Mouse (Mus musculus) MN1 (cell line): ENCODE data around the gene Adcy10.
A peak's percentile ranks its signal among the peaks of the same experiment; 100 is the strongest.

Source experiments
- DNase-seq: peaks from one replicate; pipeline ENCODE4 v3.0.0-alpha.2; 2016; ENCODE audit warnings: low spot score

Adcy10 gene

GRCm38 (mm10) chr1:165536079-165536675 is 51.2 kb downstream of the Adcy10 start:
- no peak for DNase-seq

- DNase-seq, result no peak
These were observed 52.3 kb downstream of the Adcy10 start for GRCm38 (mm10) chr1:165537241-165537807.

DNA sequence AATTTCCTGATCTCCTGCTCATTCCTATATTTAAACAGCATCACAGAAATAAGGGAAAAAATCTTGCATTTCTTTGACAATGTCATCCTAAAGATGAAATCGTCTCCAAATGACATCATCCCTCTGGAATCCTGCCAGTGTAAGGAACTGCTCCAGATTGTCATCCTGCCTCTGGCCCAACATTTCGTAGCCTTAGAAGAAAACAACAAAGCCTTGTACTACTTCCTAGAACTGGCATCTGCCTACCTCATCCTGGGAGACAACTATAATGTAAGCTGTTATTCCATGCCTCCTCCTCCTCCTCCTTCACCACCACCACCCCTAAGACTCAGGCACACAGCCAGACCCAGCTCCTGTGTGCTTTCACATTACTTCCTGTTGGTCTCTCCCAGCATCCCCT is 71.7 kb downstream of the Adcy10 start:
- DNase-seq, result peak; percentile 37

- no peak for DNase-seq
These were observed 74.1 kb downstream of the Adcy10 start for GRCm38 (mm10) chr1:165559073-165559472.

GRCm38 (mm10) chr1:165565283-165565682 is 80.3 kb downstream of the Adcy10 start:
- no peak for DNase-seq

DNA sequence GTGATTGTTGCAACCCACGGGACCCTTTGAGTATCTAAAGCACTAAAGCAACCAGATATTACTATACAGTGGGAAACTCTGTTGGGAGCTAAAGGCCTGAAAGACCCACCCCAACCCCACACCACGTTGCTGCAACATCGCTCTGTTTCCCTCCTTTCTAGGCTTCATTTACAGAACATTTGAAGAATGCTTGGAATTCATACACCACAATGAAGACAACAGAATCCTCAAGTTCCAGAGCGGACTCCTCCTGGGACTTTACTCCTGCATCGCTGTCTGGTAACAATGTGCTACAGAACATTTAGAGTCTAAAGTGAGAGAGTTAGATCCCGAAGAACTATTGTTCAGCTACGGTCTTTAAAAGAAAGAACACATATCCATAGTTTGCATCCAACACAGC is 82.5 kb downstream of the Adcy10 start:
- DNase-seq, result no peak

DNA sequence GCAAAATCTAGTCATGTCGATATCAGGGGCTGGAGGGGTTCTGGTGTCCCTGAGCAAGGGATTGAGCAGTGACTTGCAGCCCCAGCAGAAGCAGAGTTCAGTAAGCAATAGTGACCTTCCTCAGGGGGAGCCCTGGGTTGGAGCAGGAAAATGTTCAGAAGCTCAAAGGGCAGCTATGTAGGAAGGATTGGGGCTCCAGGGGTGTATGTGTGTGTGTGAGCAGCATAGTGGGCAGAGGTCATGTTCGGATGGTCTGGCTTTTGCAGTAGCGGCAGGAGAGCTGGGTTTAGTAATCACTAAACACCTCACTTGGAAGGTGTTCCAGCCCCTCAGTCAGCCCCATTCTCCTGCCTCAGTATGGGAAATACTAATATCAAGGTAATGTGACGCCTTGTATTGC is 91.0 kb downstream of the Adcy10 start:
- no peak for DNase-seq

DNA sequence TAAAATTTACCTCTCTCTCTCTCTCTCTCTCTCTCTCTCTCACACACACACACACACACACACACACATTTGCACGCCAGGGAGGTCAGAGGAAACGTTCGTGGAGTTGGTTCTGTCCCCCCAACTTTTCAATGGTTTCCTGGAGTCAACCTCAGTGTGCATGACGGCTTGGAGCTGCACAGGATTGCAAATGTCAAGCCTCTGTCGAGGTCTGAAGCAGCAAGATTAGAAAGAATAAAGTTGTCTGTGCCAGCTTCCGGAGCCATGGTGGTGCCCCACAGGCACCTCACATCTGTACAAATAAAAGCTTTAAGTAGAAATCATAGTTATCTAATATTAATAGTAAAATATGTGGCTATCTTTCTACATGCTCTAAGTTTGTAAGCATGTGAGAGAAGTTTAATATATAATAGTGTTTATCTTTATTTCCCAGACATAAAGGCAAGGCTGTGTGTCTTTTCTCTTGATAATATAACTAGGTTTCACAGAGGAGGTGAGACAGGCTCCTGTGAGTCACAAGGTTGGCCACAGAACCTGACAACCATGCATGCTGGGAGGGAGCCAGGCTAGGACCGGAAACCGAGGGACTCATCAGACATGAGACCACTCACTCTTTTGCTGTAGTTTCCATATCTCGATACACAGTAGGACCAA is 91.6 kb downstream of the Adcy10 start:
- DNase-seq, result no peak

DNA sequence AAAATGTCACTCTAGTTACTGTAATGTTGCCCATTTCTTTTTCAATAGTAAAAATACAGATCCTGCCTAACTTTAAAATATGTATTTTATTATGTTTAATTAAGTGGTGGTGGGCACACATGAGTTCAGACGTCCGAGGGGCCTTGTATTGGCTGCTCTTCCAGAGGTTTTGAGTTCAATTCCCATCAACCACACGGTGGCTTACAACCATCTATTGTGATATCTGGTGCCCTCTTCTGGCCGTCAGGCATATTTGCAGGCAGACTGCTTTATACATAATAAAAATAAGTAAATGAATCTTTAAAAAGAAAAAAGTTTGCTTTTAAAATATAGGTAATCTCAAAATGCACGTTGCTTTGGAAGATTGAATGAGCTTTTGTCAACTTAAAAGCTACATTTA is 94.3 kb downstream of the Adcy10 start:
- peak; percentile 22 for DNase-seq

- no peak for DNase-seq
These were observed 96.3 kb downstream of the Adcy10 start for GRCm38 (mm10) chr1:165581255-165581654.

GRCm38 (mm10) chr1:165583529-165584184 is 98.7 kb downstream of the Adcy10 start:
- peak; percentile 93 for DNase-seq

- DNase-seq, result no peak
These were observed 100.6 kb downstream of the Adcy10 start for GRCm38 (mm10) chr1:165585389-165586104.

DNA sequence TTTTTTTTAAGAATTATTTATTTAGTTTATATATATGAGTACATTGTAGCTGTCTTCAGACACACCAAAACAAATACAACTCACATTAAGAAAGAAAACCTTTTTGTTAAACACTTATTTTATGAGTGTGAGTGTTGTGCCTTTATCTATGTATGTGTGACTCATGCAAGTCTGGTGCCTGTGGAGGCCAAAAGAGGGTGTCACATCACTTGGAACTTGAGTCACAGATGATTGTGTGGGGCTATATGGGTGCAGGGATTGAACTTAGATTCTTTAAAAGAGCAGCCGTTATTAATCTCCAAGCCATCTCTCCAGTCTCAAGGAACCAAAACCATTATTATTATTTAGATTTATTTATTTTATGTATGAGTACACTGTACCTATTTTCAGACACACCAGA is 101.4 kb downstream of the Adcy10 start:
- no peak for DNase-seq

DNA sequence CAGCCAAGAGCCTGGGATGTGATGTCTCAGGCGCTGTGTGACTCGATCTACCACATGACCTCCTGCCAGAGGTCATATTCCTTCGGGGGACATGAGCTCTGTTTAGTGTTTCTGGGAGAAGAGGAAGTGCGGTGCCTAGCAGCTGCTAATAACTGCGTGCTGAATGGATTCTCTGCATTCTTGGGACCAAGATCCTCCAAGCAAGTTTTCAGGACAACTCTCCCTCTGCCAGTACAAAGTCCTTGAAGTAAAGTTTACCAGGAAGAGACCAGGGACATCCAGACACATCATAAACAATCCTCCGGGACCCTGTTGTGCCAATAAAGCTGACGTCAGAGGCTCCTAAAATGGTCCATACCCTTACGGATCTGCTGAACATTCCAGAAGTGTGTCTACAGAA is 102.9 kb downstream of the Adcy10 start:
- DNase-seq, result no peak

DNA sequence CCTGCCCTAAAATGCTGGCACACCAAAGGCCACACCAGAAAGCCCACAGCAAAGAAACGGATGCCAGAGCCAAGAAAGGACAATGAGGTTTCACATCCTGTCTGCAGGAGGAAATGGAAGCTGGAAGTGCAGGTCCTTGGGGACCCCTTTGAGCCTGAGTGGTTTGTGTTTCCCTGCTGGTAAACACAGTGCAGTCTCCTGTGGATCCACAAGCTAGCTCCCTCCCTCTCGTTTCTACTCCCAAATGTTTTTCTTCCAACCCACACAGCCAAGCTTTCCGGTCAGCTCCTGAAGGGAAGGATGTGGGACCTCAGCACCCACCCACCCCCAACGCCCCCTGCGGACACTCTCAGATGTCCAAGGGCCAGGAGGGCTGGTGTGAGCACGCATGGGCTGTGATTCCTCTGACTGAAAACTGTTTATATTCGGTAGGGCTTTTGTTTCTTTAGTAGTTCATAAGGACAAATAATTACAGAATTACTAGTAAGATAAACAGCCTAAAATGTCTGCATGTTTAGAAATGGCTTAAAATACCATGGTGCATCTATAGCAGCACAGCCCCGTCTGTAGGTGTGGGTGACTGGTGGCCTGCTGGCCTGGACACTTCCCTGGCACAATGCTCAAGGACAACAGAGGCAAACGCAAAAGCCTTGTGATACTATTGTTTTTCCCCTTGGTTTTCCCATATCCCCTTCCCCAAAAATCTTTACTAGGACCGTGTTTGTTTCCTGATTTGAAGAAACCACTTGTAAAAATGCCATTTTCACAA is 104.5 kb downstream of the Adcy10 start:
- no peak for DNase-seq

GRCm38 (mm10) chr1:165590760-165591159 is 105.8 kb downstream of the Adcy10 start:
- DNase-seq, result peak; percentile 10

GRCm38 (mm10) chr1:165592295-165593082 is 107.5 kb downstream of the Adcy10 start:
- no peak for DNase-seq

DNA sequence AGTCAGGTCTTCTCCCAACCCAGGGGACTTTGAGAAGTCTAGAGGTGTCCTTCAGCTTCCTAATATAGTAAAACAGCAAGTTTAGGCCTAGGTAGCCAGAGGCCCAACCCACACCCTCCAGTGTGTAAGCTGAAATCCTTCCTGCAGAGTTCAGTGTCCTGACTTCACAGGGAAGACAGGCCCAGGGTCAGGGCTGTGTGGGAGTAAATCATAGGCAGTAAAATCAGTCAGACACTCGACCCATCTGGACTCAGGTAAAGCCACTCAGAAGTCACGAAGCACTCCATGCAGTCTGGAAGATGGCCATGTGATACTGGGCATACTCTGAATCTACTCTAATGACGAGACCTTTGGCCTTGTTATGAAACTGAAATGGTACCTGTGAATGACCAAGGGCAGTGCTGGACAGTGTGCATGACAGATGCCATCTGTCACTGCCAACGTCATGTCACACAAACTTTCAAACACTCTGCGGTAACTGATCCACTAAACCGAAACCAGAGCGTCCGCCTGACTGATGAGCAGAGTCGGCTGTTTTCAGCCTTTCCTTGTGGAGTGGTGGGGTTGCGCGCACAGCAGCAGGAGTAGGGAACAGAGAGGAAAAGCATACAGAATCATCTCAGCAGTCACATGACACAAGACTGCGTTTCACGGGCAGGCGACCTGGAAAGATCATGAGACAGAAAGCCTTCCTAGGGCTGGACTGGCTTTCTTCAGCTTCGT is 109.9 kb downstream of the Adcy10 start:
- no peak for DNase-seq

DNA sequence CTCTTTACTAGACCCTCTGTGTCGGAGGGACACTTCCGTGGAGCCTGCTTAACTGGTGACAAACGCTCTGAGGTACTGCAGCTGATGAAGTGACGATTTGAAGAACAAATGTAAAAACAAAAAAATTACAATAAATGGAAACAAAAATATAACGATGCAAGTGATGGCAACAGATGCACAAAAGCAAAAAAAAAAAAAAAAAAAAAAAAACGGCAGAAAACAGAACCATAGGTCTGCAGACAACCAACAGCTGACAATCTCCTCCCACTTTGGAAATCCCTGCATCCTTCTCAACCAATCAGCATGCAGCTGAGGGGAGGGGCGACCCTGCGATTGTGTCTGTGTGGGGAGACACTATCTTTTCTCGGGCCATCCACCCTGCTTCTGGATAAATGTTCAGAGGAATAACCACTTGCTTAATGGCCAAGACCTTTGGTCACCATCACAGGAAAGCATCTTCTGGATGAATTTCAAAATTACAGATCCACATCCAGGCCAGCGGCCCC is 116.8 kb downstream of the Adcy10 start:
- DNase-seq, result no peak

- no peak for DNase-seq
These were observed 118.2 kb downstream of the Adcy10 start for GRCm38 (mm10) chr1:165603218-165603617.
